Mouse (Mus musculus) common myeloid progenitor, adult 5-6 weeks (primary cell): ENCODE results near the gene Rimbp3. TPM values are rescaled to one million over a fixed set of nuclear protein-coding genes. Genes with fewer than 3 reads are reported as not detected.

Source experiments
- ATAC-seq: replicated peaks from 2 replicates; pipeline ENCODE4 v1.8.0; 2016; ENCODE audit warnings: low read depth, mild to moderate bottlenecking, moderate TSS enrichment, inconsistent platforms; ENCODE audit not compliant: poor library complexity, severe bottlenecking
- total RNA-seq: library from RNA; stranded (forward); fragments of 200-1000, 187-1606 nt; gene quantifications from 2 replicates; pipeline ENCODE4 v1.2.3, GENCODE M21; 2017

Rimbp3 gene
- total RNA-seq, 1 experiment from 2014 or later: 0.18 TPM

DNA sequence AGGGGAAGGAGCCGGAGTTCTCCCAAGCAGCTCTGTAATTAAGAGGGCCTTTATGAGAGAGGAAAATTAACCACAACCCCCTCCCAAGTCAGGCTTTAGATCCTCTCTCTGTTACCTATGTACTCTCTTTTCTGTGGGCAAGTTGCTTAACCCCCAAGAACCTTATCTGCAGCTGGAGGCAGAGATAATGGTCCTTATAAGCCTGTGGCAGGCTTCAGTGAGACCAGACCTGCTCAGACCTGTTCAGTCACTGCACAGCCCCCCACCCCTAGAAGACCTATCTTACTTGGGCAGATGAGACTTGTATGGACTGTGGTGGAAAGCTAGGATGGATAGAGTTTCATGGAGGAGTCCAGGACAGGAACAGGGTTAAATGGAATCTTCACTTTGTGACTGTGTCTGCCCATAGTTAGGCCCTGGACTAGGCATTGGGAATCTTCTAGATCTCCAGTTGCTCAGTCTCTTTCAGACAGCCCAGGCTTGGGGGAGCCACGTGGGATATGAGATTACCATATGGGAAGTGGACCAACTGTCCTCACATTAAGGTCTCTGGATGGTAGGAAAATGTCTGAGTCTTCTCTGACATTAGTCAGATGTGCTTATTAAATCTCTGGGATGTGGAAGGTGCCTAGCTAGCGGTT, 43.8 kb downstream of the Rimbp3 start:
- peak; percentile 59 for ATAC-seq

DNA sequence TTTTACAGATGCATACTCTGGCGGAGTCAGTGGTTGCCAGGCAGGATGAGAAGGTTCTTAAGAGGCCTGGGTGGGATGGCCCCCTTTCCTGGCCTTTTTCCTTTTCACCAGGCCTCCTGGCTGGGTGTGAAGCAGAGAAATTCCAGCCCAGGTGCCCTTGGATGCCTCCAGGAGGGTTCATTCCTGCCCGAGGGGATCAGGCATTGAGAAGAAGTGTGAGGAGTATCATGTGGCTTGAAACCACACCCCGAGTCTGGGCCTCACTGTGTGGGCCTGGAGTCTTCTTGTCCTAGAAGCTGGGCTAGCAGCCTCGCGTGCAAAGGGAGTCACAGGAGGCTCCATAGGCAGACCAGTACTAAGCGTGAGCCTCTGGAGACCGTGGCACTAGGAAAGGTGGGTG, 44.4 kb downstream of the Rimbp3 start:
- ATAC-seq: no peak

DNA sequence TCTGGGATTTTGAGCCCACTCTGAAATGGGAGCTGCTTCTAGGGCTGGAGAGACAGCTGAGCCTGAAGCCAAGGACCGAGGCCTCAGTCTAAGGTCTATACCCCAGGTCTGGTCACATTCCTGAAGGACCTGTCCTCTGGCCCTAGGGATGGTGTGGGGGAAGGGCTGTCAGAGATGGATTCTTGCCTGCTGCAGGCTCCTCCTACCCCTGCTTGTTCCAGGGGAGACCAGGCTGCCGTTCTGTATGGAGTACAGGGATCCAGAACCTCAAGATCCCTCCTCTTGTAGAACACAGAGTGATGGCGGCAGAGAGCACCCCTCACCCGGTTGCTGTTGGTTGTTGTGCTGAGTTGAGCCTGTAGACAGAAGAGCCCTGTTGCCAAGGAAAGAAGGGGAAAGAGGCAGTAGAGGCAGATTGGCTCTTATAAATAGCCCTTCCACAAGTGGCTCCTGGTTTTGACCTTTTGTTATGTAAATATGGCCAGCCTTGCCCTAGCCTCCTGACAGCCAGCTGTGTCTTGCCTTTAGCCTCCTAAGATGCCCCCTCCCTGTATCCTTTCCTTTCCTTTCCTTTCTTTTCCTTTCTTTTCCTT, 45.7 kb downstream of the Rimbp3 start:
- ATAC-seq: no peak

DNA sequence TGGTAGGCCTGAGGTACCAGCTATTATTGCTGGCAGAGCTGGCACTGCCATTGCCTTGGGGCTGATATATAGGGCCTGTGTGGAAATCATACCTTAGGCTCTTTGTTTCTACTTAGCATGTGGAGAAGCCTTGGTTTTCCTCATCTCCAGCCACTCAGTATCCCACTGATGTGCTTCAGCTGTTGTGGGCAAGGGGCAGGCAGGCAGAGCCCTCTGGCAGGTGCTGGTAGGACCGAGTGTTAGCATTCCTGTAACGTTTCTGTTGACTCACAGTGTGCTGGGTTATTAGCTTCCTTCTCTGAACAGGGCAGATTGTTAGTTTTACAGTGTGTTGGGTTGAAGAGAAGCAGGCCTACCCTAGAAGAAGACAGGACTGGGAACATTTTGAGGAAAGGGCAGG, 46.9 kb downstream of the Rimbp3 start:
- ATAC-seq: no peak

DNA sequence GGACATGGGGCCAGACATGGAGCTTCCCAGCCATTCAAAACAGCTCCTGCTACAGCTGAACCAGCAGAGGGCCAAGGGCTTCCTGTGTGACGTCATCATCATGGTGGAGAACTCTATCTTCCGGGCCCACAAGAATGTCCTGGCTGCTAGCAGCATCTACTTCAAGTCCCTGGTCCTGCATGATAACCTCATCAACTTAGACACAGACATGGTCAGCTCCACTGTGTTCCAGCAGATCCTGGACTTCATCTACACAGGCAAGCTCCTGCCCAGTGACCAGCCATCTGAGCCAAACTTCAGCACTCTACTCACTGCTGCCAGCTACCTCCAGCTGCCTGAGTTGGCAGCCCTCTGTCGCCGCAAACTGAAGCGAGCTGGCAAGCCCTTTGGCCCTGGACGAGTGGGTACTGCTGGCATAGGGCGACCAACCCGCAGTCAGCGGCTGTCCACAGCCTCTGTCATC, 49.0 kb downstream of the Rimbp3 start:
- ATAC-seq: no peak; the same call in 1 of the 2 replicates

DNA sequence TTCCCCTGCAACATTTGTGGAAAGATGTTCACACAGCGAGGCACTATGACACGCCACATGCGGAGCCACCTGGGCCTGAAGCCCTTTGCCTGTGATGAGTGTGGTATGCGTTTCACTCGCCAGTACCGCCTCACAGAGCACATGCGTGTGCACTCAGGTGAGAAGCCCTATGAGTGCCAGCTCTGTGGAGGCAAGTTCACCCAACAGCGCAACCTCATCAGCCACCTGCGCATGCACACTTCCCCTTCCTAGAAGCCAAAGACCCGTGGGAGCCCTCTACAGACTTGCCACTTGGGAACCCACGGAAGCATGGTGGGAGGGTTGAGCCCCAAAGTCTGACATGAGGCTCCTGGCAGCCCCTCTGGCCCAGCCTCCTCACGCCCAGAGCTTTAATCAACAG, 50.5 kb downstream of the Rimbp3 start:
- ATAC-seq: no peak

DNA sequence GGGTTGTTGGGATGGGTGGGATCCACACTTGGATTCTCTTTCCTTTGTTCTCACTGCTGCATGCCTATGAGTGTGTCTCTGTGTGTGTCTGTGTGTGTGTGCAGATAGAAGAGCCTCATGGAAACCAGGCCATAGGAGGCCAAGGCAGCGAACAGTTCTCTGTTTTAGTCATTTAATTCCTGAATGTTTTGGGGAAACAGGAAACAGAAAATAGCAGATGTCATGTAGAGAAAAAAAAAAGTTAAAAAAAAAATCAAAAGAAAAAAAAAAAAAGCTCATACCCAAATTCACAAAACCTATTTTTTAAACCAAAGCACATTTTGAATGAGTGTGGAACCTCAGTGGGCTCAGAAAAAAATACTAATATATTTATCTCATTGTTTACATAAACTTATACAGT, 52.9 kb downstream of the Rimbp3 start:
- no peak for ATAC-seq

Other genes starting within 250 kb of the Rimbp3 start
- gene Mapk1, start 225.2 kb upstream of the Rimbp3 start, total RNA-seq: 139 and 173 TPM in 2 replicates
- 8.5 and 9.2 TPM in 2 replicates for gene Ypel1, start 138.9 kb upstream of the Rimbp3 start, total RNA-seq
- gene Ppil2, start 97.3 kb upstream of the Rimbp3 start, total RNA-seq: 76.0 and 90.0 TPM in 2 replicates
- 18.6 and 19.7 TPM in 2 replicates for gene 2610318N02Rik, start 83.4 kb upstream of the Rimbp3 start, total RNA-seq
- gene Sdf2l1, start 76.2 kb upstream of the Rimbp3 start, total RNA-seq: 47.0 and 52.7 TPM in 2 replicates
- 14.3 and 25.8 TPM in 2 replicates for gene Ydjc, start 64.0 kb upstream of the Rimbp3 start, total RNA-seq
- 1.6 and 4.5 TPM in 2 replicates for gene Ccdc116, start 61.4 kb upstream of the Rimbp3 start, total RNA-seq
- 135 and 163 TPM in 2 replicates for gene Ube2l3, start 6.0 kb upstream of the Rimbp3 start, total RNA-seq
- gene Hic2, start 25.0 kb downstream of the Rimbp3 start, total RNA-seq: 1.5 and 1.6 TPM in 2 replicates
- 4.1 and 10.6 TPM in 2 replicates for gene Tmem191c, start 67.5 kb downstream of the Rimbp3 start, total RNA-seq
- gene Serpind1, start 122.8 kb downstream of the Rimbp3 start, total RNA-seq: 0.09 TPM in 1 of 2 replicates, not detected in the other
- gene Snap29, start 197.4 kb downstream of the Rimbp3 start, total RNA-seq: 14.9 and 19.2 TPM in 2 replicates
- 36.2 and 58.9 TPM in 2 replicates for gene Pi4ka, start 197.7 kb downstream of the Rimbp3 start, total RNA-seq
- gene Crkl, start 243.4 kb downstream of the Rimbp3 start, total RNA-seq: 29.0 and 29.2 TPM in 2 replicates